Mouse (Mus musculus) neural tube, embryonic 11.5 days (tissue): ENCODE data around the gene Nek7. TPM values are rescaled to one million over a fixed set of nuclear protein-coding genes. Genes with fewer than 3 reads are reported as not detected.

Source experiments
- ATAC-seq: fragments of 200-750 bp; cut with Nextera tagmentation; 2 replicates; pipeline ENCODE4 v1.8.0; 2017; ENCODE audit warnings: moderate number of reproducible peaks, mild to moderate bottlenecking, moderate TSS enrichment, moderate library complexity; ENCODE audit not compliant: insufficient read depth, low FRiP score, low TSS enrichment
- DNase-seq: peaks from one replicate; pipeline ENCODE4 v3.0.0-alpha.2; 2015; ENCODE audit warnings: low spot score
- H3K27ac ChIP-seq: fragments of 300-500 bp; sonication (generic); 2 replicates; pipeline ENCODE4 v1.5.1; 2014; ENCODE audit warnings: low read depth, mild to moderate bottlenecking, low read length
- H3K27me3 ChIP-seq: fragments of 300-500 bp; sonication (generic); 2 replicates; pipeline ENCODE4 v1.6.1; 2014; ENCODE audit warnings: mild to moderate bottlenecking, low read length, mixed read lengths; ENCODE audit not compliant: control insufficient read depth, insufficient read depth
- H3K36me3 ChIP-seq: fragments of 300-500 bp; sonication (generic); 2 replicates; pipeline ENCODE4 v1.6.1; 2014; ENCODE audit warnings: mild to moderate bottlenecking, low read length, moderate library complexity, mixed read lengths; ENCODE audit not compliant: control insufficient read depth, insufficient read depth
- H3K4me1 ChIP-seq: fragments of 300-500 bp; sonication (generic); 2 replicates; pipeline ENCODE4 v1.6.1; 2014; ENCODE audit warnings: low read length, mixed read lengths; ENCODE audit not compliant: control insufficient read depth, insufficient read depth
- H3K4me2 ChIP-seq: fragments of 300-500 bp; sonication (generic); 2 replicates; pipeline ENCODE4 v1.6.1; 2014; ENCODE audit warnings: low read depth, mild to moderate bottlenecking, moderate library complexity
- H3K4me3 ChIP-seq: fragments of 300-500 bp; sonication (generic); 2 replicates; pipeline ENCODE4 v1.5.1; 2014; ENCODE audit warnings: low read depth, low read length
- H3K9ac ChIP-seq: fragments of 300-500 bp; sonication (generic); 2 replicates; pipeline ENCODE4 v1.6.1; 2014; ENCODE audit warnings: mild to moderate bottlenecking, low read length
- H3K9me3 ChIP-seq: fragments of 300-500 bp; sonication (generic); 2 replicates; pipeline ENCODE4 v1.6.1; 2016; ENCODE audit warnings: low read length; ENCODE audit not compliant: control insufficient read depth
- WGBS: fragments of 180-500 bp; shearing (Covaris S2); extraction: QIAGEN DNeasy Blood & Tissue Kit; methylation state at CpG from one replicate; pipeline ENCODE4 v1.1.7; 2014; 5-methylcytosine and 5-hydroxymethylcytosine counted together
- polyA plus RNA-seq: library from polyadenylated mRNA; unstranded; fragments of >200 nt; fragmentation: Nextera tagmentation; extraction: Ambion mirVana; gene quantifications from 2 replicates; pipeline ENCODE4 v1.2.1, GENCODE M21; 2014

The Nek7 gene
- polyA plus RNA-seq, 1 experiment from 2014 or later: 23.4 TPM

DNA sequence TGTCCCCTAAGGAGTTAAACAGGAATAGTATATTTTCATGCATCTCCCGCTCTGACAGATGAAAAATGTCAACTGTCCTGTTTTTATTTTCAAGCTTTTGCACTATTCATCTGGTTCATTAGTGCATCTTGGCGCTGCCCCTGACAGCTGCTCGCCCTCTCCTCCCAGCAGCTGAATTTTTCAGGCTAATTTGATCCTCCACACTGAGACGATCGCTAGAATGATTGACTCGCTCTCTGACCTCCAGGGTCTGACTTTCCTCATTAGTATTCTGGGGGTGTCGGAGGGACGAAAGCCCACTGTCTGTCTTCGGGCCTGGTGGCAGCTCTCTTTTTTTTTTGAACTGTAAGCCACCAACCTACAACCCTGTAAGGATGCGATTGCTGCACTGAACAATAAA lies 119.8 kb downstream of the Nek7 start:
- no peak overlapping the region for H3K9ac ChIP-seq
- peak overlapping the region; percentile 31; the same call in 1 of the 2 replicates for H3K27ac ChIP-seq
- no peaks in the 10 kb centered on the region for H3K27me3 ChIP-seq
- DNase-seq (peak; percentile 79), ATAC-seq (peak; percentile 75)
- H3K9me3 ChIP-seq: no peaks in the 10 kb centered on the region
- WGBS: 12% methylated on average over 10 of the region's 10 CpGs
- H3K4me2 ChIP-seq: no peak overlapping the region
- 0 out of 2 replicates have a peak, but pooled peaks cover 3% of the 10 kb centered on the region for H3K4me1 ChIP-seq
- no peak overlapping the region for H3K4me3 ChIP-seq
- no peaks in the 10 kb centered on the region for H3K36me3 ChIP-seq

DNA sequence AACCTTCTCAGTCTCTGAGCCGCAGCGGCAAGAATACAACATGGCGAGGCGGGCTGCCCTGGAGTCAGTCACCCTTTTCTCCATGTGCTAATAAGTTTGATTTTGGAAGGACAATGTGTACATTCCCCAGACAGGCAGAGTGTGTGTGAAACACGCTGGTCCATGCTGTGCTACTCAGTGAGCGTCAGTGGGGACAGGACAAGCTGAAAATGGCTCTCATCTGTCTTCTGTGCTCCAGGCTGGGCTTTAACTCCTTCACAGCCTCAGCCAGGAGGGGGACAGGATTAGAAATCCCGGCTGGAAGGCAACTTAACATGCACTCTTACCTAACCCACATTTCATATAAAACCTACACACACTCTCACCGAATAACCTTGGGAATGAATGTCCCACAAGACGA lies 120.5 kb downstream of the Nek7 start:
- ATAC-seq (peak; percentile 82), DNase-seq (peak; percentile 65)
- H3K27ac ChIP-seq: peak overlapping the region; percentile 31
- H3K36me3 ChIP-seq: no peaks in the 10 kb centered on the region
- H3K27me3 ChIP-seq: no peaks in the 10 kb centered on the region
- H3K9me3 ChIP-seq: no peaks in the 10 kb centered on the region
- no peak overlapping the region; the same call in 1 of the 2 replicates for H3K9ac ChIP-seq
- H3K4me3 ChIP-seq: no peak overlapping the region
- WGBS: 29% methylated on average over 9 of the region's 9 CpGs
- 0 out of 2 replicates have a peak, but pooled peaks cover 3% of the 10 kb centered on the region for H3K4me1 ChIP-seq
- no peak overlapping the region for H3K4me2 ChIP-seq

DNA sequence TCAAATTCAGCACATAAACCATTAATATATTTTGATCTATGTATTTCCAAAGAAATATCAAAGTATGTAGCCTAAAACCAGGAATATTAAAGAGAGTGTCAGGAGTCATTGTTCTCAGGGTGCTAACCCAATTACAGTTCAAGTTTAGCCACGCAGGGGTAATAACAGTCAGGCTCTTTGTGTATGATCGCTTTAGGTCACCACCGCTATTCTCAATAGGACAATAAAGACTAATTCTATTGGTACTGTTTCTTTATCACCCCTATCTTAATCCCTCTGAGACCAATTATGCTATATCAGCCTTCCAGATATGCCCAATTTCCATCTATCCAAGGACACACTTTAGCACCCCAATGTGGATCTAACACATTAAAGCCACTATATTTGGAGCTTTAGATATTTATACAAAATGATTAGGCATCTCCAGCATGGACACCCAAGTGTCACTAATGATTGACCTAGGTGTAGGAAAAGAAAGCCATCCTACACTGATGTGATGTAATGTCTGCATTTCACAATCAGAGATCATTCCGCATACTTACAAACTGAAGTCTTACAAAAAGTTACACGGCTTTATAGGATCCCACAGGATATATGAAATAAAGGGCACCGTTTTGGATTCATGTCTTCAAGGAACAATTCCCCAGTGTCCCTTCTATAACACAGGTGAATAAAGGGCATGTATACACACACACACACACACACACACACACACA lies 128.4 kb downstream of the Nek7 start:
- no peaks in the 10 kb centered on the region for H3K36me3 ChIP-seq
- H3K4me2 ChIP-seq: no peak overlapping the region
- no peaks in the 10 kb centered on the region for H3K27me3 ChIP-seq
- H3K27ac ChIP-seq: no peak overlapping the region
- no peak overlapping the region for H3K4me3 ChIP-seq
- H3K9ac ChIP-seq: no peak overlapping the region
- H3K4me1 ChIP-seq: no peaks in the 10 kb centered on the region
- WGBS: 77% methylated on average over 6 of the region's 6 CpGs
- ATAC-seq (no peak), DNase-seq (no peak)
- no peaks in the 10 kb centered on the region for H3K9me3 ChIP-seq

DNA sequence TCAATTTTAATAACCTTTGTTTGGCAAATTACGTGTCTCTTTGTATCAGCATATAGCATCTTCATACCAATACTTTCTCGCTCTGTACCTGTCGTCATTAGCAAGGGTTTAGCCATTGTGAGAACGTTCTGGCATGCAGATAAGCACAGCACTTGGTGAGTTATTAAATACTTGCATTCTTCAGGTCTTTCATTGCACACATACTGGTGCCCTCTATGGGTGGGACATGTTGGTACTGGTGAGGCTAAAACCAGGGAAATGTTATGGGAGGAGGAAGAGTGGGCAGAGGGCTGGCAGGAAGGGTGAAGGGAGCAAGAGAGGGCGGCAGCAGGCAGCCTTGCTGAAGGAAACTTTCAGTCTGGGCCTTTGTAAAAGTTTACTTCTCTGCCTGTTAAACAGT lies 132.4 kb downstream of the Nek7 start:
- Histone ChIP-seq H3K27me3 (no peaks in the 10 kb centered on the region), H3K9me3 (no peaks in the 10 kb centered on the region), H3K9ac (no peak overlapping the region), H3K36me3 (no peaks in the 10 kb centered on the region), H3K27ac (no peak overlapping the region), H3K4me2 (no peak overlapping the region), H3K4me1 (no peaks in the 10 kb centered on the region), H3K4me3 (no peak overlapping the region)
- DNase-seq: no peak
- WGBS: 90% methylated on average over 5 of the region's 5 CpGs
- ATAC-seq: no peak

DNA sequence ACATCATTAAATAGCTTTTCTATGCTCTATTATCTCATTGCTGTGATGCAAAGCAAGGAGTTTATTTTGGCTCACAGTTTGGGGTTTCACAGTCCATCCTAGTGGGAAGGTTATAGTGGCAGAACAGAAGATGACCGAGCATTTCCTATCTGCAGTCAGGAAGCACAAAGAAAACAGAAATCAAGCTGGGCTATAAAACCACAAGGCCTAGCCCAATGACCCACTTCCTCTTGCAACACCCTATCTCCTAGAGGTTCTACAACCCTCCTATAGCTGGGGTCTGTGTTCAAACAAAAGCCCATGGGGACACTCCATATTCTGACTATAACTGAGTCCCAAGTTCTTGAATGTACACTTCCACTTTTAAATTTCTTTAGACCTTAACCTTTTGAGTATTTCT lies 139.2 kb downstream of the Nek7 start:
- DNase-seq (no peak), ATAC-seq (no peak)
- H3K9ac ChIP-seq: no peak overlapping the region
- no peaks in the 10 kb centered on the region for H3K9me3 ChIP-seq
- 95% methylated on average over 1 of the region's 1 CpGs for WGBS
- H3K4me2 ChIP-seq: no peak overlapping the region
- no peaks in the 10 kb centered on the region for H3K36me3 ChIP-seq
- H3K27ac ChIP-seq: no peak overlapping the region
- H3K4me1 ChIP-seq: no peaks in the 10 kb centered on the region
- no peak overlapping the region for H3K4me3 ChIP-seq
- no peaks in the 10 kb centered on the region for H3K27me3 ChIP-seq

DNA sequence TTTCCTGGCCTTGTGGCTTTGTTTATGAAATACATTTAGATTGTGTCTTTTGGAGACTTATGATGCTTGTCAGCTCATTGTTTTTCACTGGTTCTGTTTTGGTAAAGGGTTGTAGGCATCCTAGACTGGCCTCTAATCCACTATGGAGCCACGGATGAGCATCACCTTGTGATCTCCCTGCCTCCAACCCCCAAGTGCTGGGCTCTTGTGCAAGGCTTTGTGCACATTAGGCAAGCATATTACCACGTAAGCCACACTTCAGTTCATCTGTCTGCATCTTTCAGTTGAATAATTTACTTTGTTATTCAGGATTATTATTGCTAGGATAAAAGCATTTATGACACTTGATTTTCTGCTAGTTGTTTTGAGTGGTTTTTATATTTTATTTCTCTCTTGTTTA lies 154.6 kb downstream of the Nek7 start:
- H3K9ac ChIP-seq: no peak overlapping the region
- 71% methylated on average over 2 of the region's 2 CpGs for WGBS
- no peak overlapping the region for H3K4me2 ChIP-seq
- no peaks in the 10 kb centered on the region for H3K4me1 ChIP-seq
- H3K4me3 ChIP-seq: no peak overlapping the region
- DNase-seq (no peak), ATAC-seq (no peak)
- no peak overlapping the region for H3K27ac ChIP-seq
- H3K36me3 ChIP-seq: no peaks in the 10 kb centered on the region
- H3K9me3 ChIP-seq: no peaks in the 10 kb centered on the region
- H3K27me3 ChIP-seq: no peaks in the 10 kb centered on the region

DNA sequence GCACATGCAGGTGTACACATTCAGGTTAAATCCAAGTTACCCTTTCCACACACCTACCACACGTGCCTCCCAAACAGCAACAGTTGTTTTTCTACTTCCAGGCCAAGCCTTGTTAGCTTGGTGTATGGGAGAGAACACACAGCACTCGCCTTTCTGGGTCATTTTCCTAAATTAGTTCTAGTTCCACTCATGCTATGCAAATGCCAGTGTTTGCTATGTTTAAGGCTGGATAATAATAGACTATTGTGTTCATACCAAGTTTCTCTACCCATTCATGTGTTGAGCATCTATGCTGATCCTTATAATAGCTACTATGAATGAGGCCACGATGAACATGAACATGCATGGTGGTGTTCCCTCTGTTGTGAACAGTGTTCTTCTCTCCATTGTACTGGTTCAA lies 158.5 kb downstream of the Nek7 start:
- H3K9ac ChIP-seq: no peak overlapping the region
- no peaks in the 10 kb centered on the region for H3K4me1 ChIP-seq
- no peak overlapping the region for H3K4me2 ChIP-seq
- no peak overlapping the region for H3K4me3 ChIP-seq
- ATAC-seq: no peak
- H3K9me3 ChIP-seq: no peaks in the 10 kb centered on the region
- 84% methylated on average over 3 of the region's 3 CpGs for WGBS
- H3K27me3 ChIP-seq: no peaks in the 10 kb centered on the region
- no peaks in the 10 kb centered on the region for H3K36me3 ChIP-seq
- no peak overlapping the region for H3K27ac ChIP-seq
- no peak for DNase-seq

DNA sequence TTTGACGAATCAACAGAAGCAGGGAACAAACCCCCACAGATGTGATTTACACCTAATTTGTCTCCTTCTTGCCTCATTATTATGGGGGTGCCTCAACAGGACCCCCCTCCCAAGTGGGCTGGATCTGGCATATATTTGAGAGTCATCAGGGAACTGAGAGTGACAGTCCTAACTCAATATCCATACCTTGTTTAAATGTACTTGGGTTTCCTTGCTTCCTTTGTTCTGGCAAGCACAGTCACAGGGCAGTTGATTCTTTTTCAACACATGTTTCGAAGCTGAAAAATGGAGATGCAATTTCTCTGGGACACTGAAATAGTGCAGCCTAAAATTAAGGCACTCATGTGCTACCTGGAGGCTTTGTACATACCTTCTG lies 170.5 kb downstream of the Nek7 start:
- Histone ChIP-seq H3K4me1 (no peaks in the 10 kb centered on the region), H3K36me3 (no peaks in the 10 kb centered on the region), H3K27ac (no peak overlapping the region), H3K27me3 (no peaks in the 10 kb centered on the region), H3K4me2 (no peak overlapping the region), H3K9ac (no peak overlapping the region), H3K4me3 (no peak overlapping the region), H3K9me3 (no peaks in the 10 kb centered on the region)
- WGBS: 82% methylated on average over 2 of the region's 2 CpGs
- ATAC-seq (no peak), DNase-seq (no peak)

DNA sequence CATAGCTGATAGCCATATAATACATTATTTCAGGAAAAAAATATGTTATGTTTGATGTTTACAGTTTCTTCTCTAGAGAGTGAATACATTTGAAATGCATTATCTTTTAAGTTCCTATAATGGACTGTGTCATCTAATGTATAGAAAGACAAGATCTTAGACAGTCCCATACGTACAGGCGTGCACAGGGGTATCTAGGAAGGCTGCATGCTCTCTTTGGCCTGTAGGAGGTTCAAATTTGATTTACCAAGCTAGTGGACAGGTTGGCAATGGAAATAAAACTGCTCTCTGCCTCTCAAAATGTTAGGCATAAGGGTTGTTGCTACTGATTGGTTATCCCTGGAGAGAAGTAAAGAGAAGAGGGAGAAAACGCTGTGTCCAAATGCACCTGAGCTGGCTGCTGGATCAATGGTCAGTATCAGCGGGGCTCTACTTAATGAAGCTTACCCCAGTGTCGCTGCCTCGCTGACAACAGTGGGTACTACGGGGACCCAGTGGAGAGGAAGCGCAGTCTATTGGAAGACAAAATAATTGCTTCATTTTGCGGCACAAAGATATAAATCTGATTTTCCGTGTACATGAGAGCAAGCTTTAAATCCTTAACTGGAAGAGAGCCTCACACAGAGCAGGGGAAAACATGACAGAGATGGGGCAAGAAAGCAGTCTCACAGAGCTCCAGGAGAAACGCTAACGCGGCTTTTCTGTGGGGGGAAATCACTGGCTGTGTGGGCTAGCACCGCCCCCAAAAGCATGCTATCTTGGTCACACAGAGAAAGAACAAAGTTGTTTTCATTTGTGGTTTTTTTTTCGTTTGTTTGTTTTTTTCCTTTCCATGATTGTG lies 171.1 kb downstream of the Nek7 start:
- Histone ChIP-seq H3K4me3 (no peak overlapping the region), H3K27me3 (no peaks in the 10 kb centered on the region), H3K4me1 (no peaks in the 10 kb centered on the region), H3K4me2 (no peak overlapping the region), H3K9me3 (no peaks in the 10 kb centered on the region), H3K36me3 (no peaks in the 10 kb centered on the region), H3K27ac (no peak overlapping the region), H3K9ac (no peak overlapping the region)
- DNase-seq (no peak), ATAC-seq (no peak)
- WGBS: 68% methylated on average over 15 of the region's 15 CpGs
